Mouse (Mus musculus) limb, embryonic 10.5 days (tissue): ENCODE measurements around the gene Ttll3. TPM values are rescaled to one million over a fixed set of nuclear protein-coding genes. Genes with fewer than 3 reads are reported as not detected.
A peak's percentile ranks its signal among the peaks of the same experiment; 100 is the strongest.

Source experiments
- DNase-seq: peaks from one replicate; pipeline ENCODE4 v3.0.0-alpha.2; 2017; ENCODE audit warnings: low spot score
- H3K27ac ChIP-seq: fragments of 300-500 bp; sonication (generic); 2 replicates; pipeline ENCODE4 v1.5.1; 2016; ENCODE audit warnings: mild to moderate bottlenecking
- H3K27me3 ChIP-seq: fragments of 300-500 bp; sonication (generic); 2 replicates; pipeline ENCODE4 v1.6.1; 2016; ENCODE audit warnings: low read depth, mild to moderate bottlenecking; ENCODE audit not compliant: poor library complexity, severe bottlenecking
- H3K36me3 ChIP-seq: fragments of 300-500 bp; sonication (generic); 2 replicates; pipeline ENCODE4 v1.6.1; 2016; ENCODE audit warnings: mild to moderate bottlenecking, moderate library complexity
- H3K4me1 ChIP-seq: fragments of 300-500 bp; sonication (generic); 2 replicates; pipeline ENCODE4 v1.6.1; 2016
- H3K4me3 ChIP-seq: fragments of 300-500 bp; sonication (generic); 2 replicates; pipeline ENCODE4 v1.5.1; 2016; ENCODE audit warnings: mild to moderate bottlenecking, moderate library complexity
- H3K9me3 ChIP-seq: fragments of 300-500 bp; sonication (generic); replicated peaks from 2 replicates; pipeline ENCODE4 v1.6.1; 2016; ENCODE audit warnings: mild to moderate bottlenecking
- WGBS: fragments of 180-500 bp; shearing (Covaris S2); methylation state at CpG from one replicate; pipeline ENCODE4 v1.1.7; 2016; 5-methylcytosine and 5-hydroxymethylcytosine counted together
- polyA plus RNA-seq: library from polyadenylated mRNA; unstranded; fragments of >200 nt; fragmentation: Nextera tagmentation; extraction: Ambion mirVana; gene quantifications from 2 replicates; pipeline ENCODE4 v1.2.1, GENCODE M21; 2016

Ttll3 gene
- polyA plus RNA-seq, result 2.7 and 4.1 TPM in 2 replicates

DNA sequence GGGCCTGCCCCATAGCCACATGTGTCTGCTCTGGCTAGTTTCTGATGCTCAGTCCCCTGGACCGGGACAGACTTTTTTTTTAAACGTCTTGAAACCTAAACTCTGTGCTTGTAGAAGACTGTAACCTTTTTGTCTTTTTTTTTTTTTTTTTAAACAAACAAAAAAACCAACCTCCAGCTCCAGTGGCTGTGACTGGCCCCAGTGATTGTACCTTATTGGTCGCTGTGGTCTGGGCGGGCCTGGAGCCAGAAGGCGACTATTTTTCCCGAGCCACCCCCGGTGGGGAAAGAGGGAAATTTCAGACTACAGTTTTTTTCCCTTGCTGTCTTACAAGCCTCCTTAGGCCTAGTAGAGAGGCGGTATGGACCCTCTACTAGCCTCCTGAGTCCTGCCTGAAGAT lies at the start of gene Ttll3:
Gene Ttll3 (plus strand): TSS at position 301 of the 400 bp plus-strand sequence.
- Histone ChIP-seq H3K4me1 (peaks cover 22% of the 10 kb centered on the region), H3K27ac (no peak within 1 kb of the TSS), H3K9me3 (no peaks in the 10 kb centered on the region), H3K36me3 (peaks cover 72% of the 10 kb centered on the region), H3K27me3 (no peaks in the 10 kb centered on the region), H3K4me3 (no peak within 1 kb of the TSS)
- DNase-seq, result no peak
- 85% methylated on average over 8 of the region's 8 CpGs for WGBS

DNA sequence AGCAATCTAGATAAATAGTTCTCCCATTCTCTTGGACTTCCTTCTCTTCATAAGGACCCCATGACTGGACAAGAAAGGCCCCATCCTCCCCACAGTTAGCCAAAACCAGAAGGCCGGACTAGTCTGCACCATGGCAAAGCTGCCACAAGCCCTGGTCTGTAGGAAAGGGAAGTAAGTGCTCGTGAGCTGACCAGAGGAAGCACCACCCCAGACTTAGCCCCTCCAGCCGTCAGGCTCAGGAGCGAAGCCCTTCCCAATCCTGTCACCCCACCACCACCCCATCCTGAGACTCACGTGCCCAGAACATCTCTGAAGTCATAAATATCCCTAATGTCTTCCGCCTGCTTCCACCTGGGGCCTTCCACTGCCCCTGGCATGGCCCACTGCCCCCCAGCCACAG lies 47.5 kb upstream of the Ttll3 start:
- no peaks in the 10 kb centered on the region for H3K9me3 ChIP-seq
- peaks cover 41% of the 10 kb centered on the region for H3K4me1 ChIP-seq
- H3K4me3 ChIP-seq, result no peak overlapping the region
- peaks cover 35% of the 10 kb centered on the region for H3K36me3 ChIP-seq
- no peaks in the 10 kb centered on the region for H3K27me3 ChIP-seq
- DNase-seq, result no peak
- 0 out of 2 replicates have a peak overlapping the region, but pooled peaks have one; percentile 3 for H3K27ac ChIP-seq
- WGBS, result 83% methylated on average over 6 of the region's 6 CpGs

DNA sequence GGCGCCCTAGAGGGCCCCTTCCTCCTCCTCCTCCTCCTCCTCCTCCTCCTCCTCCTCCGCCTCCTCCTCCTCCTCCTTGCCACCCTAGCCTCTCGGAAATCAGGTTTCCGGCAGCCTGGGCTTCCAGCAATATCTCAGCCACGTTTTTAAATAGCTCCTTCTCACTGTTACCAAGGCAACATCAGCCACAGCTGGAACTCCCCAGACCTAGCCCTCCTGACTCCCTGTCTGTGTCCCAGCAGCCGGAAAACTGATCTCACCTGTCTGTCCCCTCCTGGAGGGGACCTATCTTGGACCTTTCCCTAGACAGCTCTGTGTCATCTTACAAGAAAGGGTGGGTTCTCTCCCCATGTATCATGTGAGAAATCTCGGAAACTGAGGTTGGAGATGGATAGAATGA lies 46.8 kb upstream of the Ttll3 start:
- peaks cover 31% of the 10 kb centered on the region for H3K36me3 ChIP-seq
- H3K27me3 ChIP-seq, result no peaks in the 10 kb centered on the region
- peaks cover 41% of the 10 kb centered on the region for H3K4me1 ChIP-seq
- H3K9me3 ChIP-seq, result no peaks in the 10 kb centered on the region
- H3K4me3 ChIP-seq, result no peak overlapping the region
- H3K27ac ChIP-seq, result 0 out of 2 replicates have a peak overlapping the region, but pooled peaks have one; percentile 32
- DNase-seq, result no peak
- 51% methylated on average over 4 of the region's 7 CpGs for WGBS

DNA sequence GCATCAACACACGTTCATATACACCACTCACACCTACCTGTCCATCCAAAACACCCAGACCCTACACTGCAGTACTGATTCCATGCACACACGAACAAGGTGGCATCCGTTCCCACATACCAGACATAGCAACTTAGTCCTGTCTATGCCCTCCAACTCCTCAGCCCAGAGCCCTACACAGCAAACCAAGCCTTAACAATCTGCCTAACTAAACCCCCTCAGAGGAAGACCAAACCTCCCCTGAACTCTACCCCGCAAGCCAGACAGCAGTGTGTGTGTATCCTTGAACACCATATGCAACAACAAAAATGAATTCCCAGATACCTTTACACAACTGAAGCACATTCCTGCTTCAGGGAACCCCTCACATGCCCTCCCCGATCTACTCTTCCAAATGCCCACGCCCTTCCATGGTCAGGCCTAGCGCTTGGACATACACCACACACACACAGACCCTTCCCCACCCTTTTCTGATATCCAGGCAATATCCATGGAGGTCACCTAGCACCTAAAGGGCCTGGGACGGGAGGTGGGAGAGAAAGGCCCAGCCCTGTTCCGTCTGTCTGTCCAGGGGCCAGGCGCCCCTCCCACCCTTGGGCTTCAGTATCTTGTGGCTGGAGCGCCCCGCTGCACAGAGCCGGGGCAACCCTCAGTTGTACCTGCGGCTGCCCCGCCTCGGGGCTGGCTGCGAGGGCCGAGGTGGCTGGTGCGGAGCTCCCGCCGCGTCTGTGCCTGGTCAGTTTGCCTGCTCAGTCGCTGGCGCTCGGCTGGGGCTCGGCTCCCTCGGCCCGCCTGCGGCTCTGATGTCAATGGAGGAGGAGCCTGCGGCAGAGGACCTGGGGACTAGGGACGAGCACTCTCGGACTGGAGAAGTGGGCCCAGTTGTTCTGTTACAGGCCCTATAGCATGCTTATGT lies 45.6 kb upstream of the Ttll3 start, which contains the start of gene Camk1:
Gene Camk1 (minus strand): TSS at position 808 of the 916 bp plus-strand sequence.
- Histone ChIP-seq H3K4me3 (peak within 1 kb of the TSS; percentile 62), H3K9me3 (no peaks in the 10 kb centered on the region), H3K27me3 (no peaks in the 10 kb centered on the region), H3K27ac (peak within 1 kb of the TSS; percentile 88), H3K4me1 (peaks cover 41% of the 10 kb centered on the region), H3K36me3 (peaks cover 20% of the 10 kb centered on the region; the same call in 1 of the 2 replicates)
- peak; percentile 74 for DNase-seq
- WGBS, result 17% methylated on average over 32 of the region's 32 CpGs

- no peaks in the 10 kb centered on the region for H3K9me3 ChIP-seq
- no peaks in the 10 kb centered on the region for H3K27me3 ChIP-seq
- DNase-seq, result no peak
- H3K4me3 ChIP-seq, result peak overlapping the region; percentile 62
- 64% methylated on average over 2 of the region's 2 CpGs for WGBS
- H3K4me1 ChIP-seq, result peaks cover 40% of the 10 kb centered on the region
- peak overlapping the region; percentile 88 for H3K27ac ChIP-seq
- H3K36me3 ChIP-seq, result peaks cover 12% of the 10 kb centered on the region; the same call in 1 of the 2 replicates
Observed at GRCm38 (mm10) chr6:113344321-113344720, 44.7 kb upstream of the Ttll3 start.

DNA sequence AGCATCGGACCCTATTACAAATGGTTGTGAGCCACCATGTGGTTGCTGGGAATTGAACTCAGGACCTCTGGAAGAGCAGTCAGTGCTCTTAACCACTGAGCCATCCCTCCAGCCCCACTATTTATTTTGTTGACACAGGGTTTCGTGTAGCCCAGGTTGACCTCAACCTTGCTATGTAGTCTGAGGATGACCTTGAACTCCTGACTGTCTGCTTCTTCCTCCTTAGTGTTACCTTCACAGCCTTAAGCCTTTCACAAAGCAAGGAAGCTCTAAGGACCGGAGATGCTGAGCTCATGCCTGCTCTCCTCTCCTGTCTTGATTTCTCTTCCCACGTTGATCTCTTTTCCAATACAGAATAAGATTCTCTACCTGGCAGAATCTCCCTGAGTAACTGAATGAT lies 42.2 kb upstream of the Ttll3 start:
- H3K27ac ChIP-seq, result no peak overlapping the region
- H3K36me3 ChIP-seq, result no peaks in the 10 kb centered on the region
- no peak for DNase-seq
- no peaks in the 10 kb centered on the region for H3K9me3 ChIP-seq
- WGBS, result 83% methylated on average over 4 of the region's 4 CpGs
- H3K4me1 ChIP-seq, result peaks cover 26% of the 10 kb centered on the region
- no peaks in the 10 kb centered on the region for H3K27me3 ChIP-seq
- no peak overlapping the region for H3K4me3 ChIP-seq

DNA sequence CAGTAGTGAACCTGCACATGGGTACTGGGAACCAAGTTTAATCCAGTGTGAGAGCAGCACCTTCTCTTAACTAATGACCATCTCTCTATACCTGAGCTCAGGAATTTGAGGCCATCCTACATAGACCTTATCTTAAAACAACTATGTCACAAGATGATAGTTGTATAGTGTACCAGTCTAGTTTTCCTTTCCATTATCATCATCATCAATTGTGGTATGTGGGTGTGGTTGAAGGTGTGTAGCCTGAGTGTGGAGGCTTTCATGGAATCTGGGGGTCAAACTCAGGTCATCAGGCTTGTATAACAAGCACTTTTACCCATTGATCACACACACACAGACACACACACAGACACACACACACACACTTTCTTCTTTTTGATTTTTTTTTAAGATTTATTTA lies 38.5 kb upstream of the Ttll3 start:
- Histone ChIP-seq H3K9me3 (no peaks in the 10 kb centered on the region), H3K36me3 (no peaks in the 10 kb centered on the region), H3K4me3 (no peak overlapping the region), H3K27ac (no peak overlapping the region), H3K4me1 (no peaks in the 10 kb centered on the region), H3K27me3 (no peaks in the 10 kb centered on the region)
- DNase-seq, result no peak

DNA sequence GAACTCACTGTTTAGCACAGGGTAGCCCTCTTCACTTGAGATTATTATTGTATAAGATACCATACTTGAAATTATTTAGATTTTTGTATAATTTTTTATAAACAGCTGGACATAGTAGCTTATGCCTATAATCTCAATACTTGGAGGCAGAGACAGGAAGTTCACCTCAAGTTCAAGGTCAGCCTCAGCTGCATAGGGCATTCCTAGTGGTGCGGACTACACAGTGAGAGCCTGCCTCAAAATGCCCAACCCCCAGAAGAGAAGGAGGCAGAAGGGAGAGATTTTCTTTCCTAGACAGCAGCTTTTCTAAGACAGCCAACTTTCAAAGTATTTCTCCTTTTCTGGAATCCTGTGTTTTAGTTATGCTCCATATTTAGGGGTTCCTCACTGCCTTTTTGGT lies 37.9 kb upstream of the Ttll3 start:
- no peaks in the 10 kb centered on the region for H3K36me3 ChIP-seq
- no peak for DNase-seq
- WGBS, result 91% methylated on average over 1 of the region's 1 CpGs

GRCm38 (mm10) chr6:113351653-113352052 lies 37.4 kb upstream of the Ttll3 start:
- no peak for DNase-seq
- H3K4me1 ChIP-seq, result no peaks in the 10 kb centered on the region
- WGBS, result 72% methylated on average over 10 of the region's 10 CpGs

More for the DNA sequence above, 37.9 kb upstream of the Ttll3 start:
- Histone ChIP-seq H3K4me3 (no peak overlapping the region), H3K27ac (no peak overlapping the region), H3K9me3 (no peaks in the 10 kb centered on the region), H3K27me3 (no peaks in the 10 kb centered on the region), H3K4me1 (no peaks in the 10 kb centered on the region)

GRCm38 (mm10) chr6:113352820-113353219 lies 36.2 kb upstream of the Ttll3 start:
- no peaks in the 10 kb centered on the region for H3K27me3 ChIP-seq
- H3K27ac ChIP-seq, result no peak overlapping the region
- H3K9me3 ChIP-seq, result no peaks in the 10 kb centered on the region
- no peak for DNase-seq
- 73% methylated on average over 3 of the region's 3 CpGs for WGBS
- H3K4me3 ChIP-seq, result no peak overlapping the region
- H3K4me1 ChIP-seq, result no peaks in the 10 kb centered on the region
- no peaks in the 10 kb centered on the region for H3K36me3 ChIP-seq

More at GRCm38 (mm10) chr6:113351653-113352052, 37.4 kb upstream of the Ttll3 start:
- Histone ChIP-seq H3K27ac (no peak overlapping the region), H3K36me3 (no peaks in the 10 kb centered on the region), H3K9me3 (no peaks in the 10 kb centered on the region), H3K4me3 (no peak overlapping the region), H3K27me3 (no peaks in the 10 kb centered on the region)

DNA sequence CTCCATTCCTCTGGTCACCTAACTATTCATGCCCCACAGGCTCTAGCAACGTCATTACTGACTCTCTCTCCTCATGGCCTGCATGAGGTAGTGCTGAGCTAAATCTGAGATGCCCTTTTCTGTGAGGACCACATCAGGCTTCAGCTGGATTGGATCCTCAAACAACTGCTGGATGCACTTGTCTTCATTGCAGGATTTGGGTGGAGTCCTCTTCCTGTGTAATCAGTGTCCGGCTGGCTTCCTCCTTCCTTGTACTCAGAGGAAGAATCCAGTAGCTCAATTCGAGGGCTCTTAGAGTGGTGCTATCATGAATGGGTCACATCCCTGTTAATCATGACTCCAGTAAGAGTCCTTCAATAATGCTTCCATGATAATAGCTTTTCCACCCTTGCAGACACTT lies 35.4 kb upstream of the Ttll3 start:
- WGBS, result 76% methylated on average over 3 of the region's 3 CpGs
- no peaks in the 10 kb centered on the region for H3K27me3 ChIP-seq

DNA sequence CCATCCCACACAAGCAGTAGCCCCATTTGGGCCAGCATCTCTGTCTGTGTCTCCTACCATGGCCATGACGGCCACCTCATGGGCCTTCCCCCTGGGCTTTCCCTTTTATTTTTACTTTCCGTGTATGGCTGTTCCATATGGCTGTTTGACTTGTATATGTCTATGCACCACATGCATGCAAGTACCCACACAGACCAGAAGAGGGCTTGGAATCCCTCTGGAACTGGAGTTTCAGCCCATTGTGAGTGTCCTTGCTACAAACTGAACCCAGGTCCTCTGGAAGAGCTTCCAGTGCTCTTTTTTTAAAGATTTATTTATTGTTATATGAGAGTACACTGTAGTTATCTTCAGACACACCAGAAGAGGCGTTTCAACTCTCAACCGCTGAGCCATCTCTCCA lies 27.6 kb upstream of the Ttll3 start:
- 86% methylated on average over 4 of the region's 4 CpGs for WGBS
- Histone ChIP-seq H3K36me3 (peaks cover 5% of the 10 kb centered on the region), H3K4me3 (no peak overlapping the region), H3K4me1 (no peaks in the 10 kb centered on the region), H3K27ac (no peak overlapping the region), H3K9me3 (no peaks in the 10 kb centered on the region), H3K27me3 (no peaks in the 10 kb centered on the region)
- no peak for DNase-seq

More for the DNA sequence above, 35.4 kb upstream of the Ttll3 start:
- DNase-seq, result no peak
- Histone ChIP-seq H3K27ac (no peak overlapping the region), H3K9me3 (no peaks in the 10 kb centered on the region), H3K36me3 (no peaks in the 10 kb centered on the region), H3K4me3 (no peak overlapping the region), H3K4me1 (no peaks in the 10 kb centered on the region)

GRCm38 (mm10) chr6:113362241-113362640 lies 26.8 kb upstream of the Ttll3 start:
- Histone ChIP-seq H3K4me3 (no peak overlapping the region), H3K4me1 (no peaks in the 10 kb centered on the region), H3K27ac (no peak overlapping the region), H3K9me3 (no peaks in the 10 kb centered on the region), H3K27me3 (no peaks in the 10 kb centered on the region), H3K36me3 (peaks cover 12% of the 10 kb centered on the region)
- no peak for DNase-seq
- WGBS, result 90% methylated on average over 1 of the region's 1 CpGs
